Mouse (Mus musculus) cerebellum, adult 2 months (tissue): ENCODE data around the gene Rasgef1a. TPM values are rescaled to one million over a fixed set of nuclear protein-coding genes. Genes with fewer than 3 reads are reported as not detected.

Experiments used
- DNase-seq, 2 experiments: peaks; one replicate each; pipeline ENCODE4 v3.0.0; 2021
- H3K27ac ChIP-seq: fragments of 200-500 bp; 2 replicates; pipeline ENCODE4 v1.5.1; 2012; ENCODE audit warnings: low read length, control low read depth, inconsistent platforms; ENCODE audit not compliant: insufficient read depth
- H3K27me3 ChIP-seq: fragments of 200-500 bp; 2 replicates; pipeline ENCODE4 v1.6.1; 2012; ENCODE audit warnings: inconsistent platforms, mild to moderate bottlenecking, low read length, moderate library complexity; ENCODE audit not compliant: control insufficient read depth, insufficient read depth
- H3K4me1 ChIP-seq: fragments of 200-500 bp; 2 replicates; pipeline ENCODE4 v1.6.1; 2011; ENCODE audit warnings: low read length; ENCODE audit not compliant: control insufficient read depth, insufficient read depth
- H3K4me3 ChIP-seq: fragments of 200-500 bp; replicated peaks from 2 replicates; pipeline ENCODE3; 2011; ENCODE audit warnings: mild to moderate bottlenecking, low read depth, low read length, control low read depth; ENCODE audit not compliant: insufficient read depth
- CTCF ChIP-seq: fragments of 200-500 bp; IDR thresholded peaks from 2 replicates; pipeline ENCODE4 v1.5.1; 2011; ENCODE audit warnings: low read depth, mild to moderate bottlenecking, control low read depth, low read length, moderate library complexity, borderline replicate concordance; ENCODE audit not compliant: insufficient read depth
- POLR2A ChIP-seq: fragments of 200-500 bp; IDR thresholded peaks from 2 replicates; pipeline ENCODE4 v1.6.1; 2011; ENCODE audit warnings: low read length, control low read depth, borderline replicate concordance; ENCODE audit not compliant: insufficient read depth
- WGBS: fragments of 180-500 bp; shearing (Covaris S2); methylation state at CpG from one replicate; pipeline ENCODE4 v1.1.7; 2018; 5-methylcytosine and 5-hydroxymethylcytosine counted together
- polyA plus RNA-seq: library from polyadenylated mRNA; depleted of rRNA; stranded (reverse); fragments of >200 nt; gene quantifications from 2 replicates; pipeline ENCODE4 v1.2.3, GENCODE M21; 2012

The Rasgef1a gene
- polyA plus RNA-seq, 1 experiment: 59.8 TPM

DNA sequence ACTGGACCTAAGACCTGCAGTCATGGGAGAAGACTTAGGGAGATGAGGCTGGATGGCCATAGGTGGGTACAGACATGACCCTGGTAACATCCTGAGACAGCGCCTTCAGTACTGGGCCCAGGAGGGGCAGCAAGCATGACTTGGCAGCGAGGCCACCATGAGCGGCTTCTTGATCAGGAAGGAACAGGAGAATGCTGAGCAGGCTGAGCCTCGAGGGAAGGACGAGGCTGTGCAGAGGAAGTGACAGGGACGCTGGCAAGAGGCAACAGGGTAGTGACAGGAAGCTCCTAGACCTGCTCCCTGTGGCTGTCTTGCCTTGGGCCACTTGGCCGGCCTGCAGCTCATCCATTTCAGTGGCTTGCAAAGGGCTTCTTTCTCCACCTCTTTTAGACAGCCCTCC, 66.2 kb downstream of the Rasgef1a start:
- no peak overlapping the region for H3K27ac ChIP-seq
- 43% methylated on average over 7 of the region's 7 CpGs for WGBS

GRCm38 (mm10) chr6:118078751-118079150, 67.5 kb downstream of the Rasgef1a start:
- no peak overlapping the region for H3K4me3 ChIP-seq
- TF ChIP-seq POLR2A (no peak), CTCF (no peak)

More for the DNA sequence above, 66.2 kb downstream of the Rasgef1a start:
- Histone ChIP-seq H3K27me3 (no peaks in the 10 kb centered on the region), H3K4me3 (no peak overlapping the region), H3K4me1 (peaks cover 86% of the 10 kb centered on the region)
- TF ChIP-seq CTCF (no peak), POLR2A (no peak)
- no peak for DNase-seq

GRCm38 (mm10) chr6:118079292-118079691, 68.1 kb downstream of the Rasgef1a start:
- Histone ChIP-seq H3K4me3 (no peak overlapping the region), H3K27ac (no peak overlapping the region), H3K27me3 (no peaks in the 10 kb centered on the region), H3K4me1 (peaks cover 83% of the 10 kb centered on the region)
- TF ChIP-seq CTCF (no peak), POLR2A (no peak)
- WGBS: 75% methylated on average over 3 of the region's 3 CpGs
- DNase-seq: no peak

More at GRCm38 (mm10) chr6:118078751-118079150, 67.5 kb downstream of the Rasgef1a start:
- H3K27me3 ChIP-seq: no peaks in the 10 kb centered on the region
- no peak overlapping the region for H3K27ac ChIP-seq
- H3K4me1 ChIP-seq: peaks cover 86% of the 10 kb centered on the region
- DNase-seq: peak in 1 of 2 experiments; percentile 33
- WGBS: 59% methylated on average over 10 of the region's 10 CpGs

DNA sequence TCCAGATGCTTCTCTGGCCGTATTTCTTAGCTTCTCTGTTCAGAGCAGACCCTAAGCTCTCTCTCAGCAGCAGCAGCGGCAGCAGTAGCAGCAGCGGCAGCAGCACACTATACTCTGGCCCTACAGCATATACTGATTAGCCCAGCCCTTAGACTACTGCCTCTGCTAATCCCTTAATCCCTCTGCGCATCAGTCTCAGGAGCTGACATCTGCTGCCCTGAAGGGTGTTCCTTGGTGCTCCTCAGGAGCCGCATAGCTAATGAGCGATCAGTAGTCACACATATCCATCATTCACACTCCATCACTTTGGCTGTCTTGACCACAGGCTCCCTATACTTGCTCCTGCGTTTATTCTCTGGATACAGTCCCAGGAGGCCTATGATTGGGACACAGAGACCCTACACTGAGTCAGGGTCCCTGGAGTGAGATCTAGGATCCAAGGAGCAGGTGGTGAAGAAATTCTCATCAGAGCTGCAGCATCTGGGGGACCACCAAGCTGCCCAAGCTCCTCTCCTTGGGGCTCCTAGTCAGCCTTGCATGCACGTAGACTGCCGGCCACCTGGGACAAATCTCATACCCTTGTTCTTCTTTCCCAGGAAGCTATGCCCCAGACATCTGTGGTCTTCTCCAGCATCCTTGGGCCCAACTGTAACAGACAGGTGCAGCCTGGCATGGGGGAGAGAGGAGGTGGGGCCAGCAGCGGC, 68.7 kb downstream of the Rasgef1a start:
- peaks cover 83% of the 10 kb centered on the region for H3K4me1 ChIP-seq
- no peaks in the 10 kb centered on the region for H3K27me3 ChIP-seq
- DNase-seq: no peak
- H3K4me3 ChIP-seq: no peak overlapping the region
- TF ChIP-seq POLR2A (no peak), CTCF (no peak)
- no peak overlapping the region for H3K27ac ChIP-seq
- 59% methylated on average over 10 of the region's 10 CpGs for WGBS

- DNase-seq: no peak
- Histone ChIP-seq H3K4me1 (peaks cover 77% of the 10 kb centered on the region), H3K27me3 (no peaks in the 10 kb centered on the region), H3K27ac (no peak overlapping the region), H3K4me3 (no peak overlapping the region)
- WGBS: 95% methylated on average over 4 of the region's 4 CpGs
- TF ChIP-seq CTCF (no peak), POLR2A (no peak)
Measured at GRCm38 (mm10) chr6:118080711-118081110, 69.5 kb downstream of the Rasgef1a start.

GRCm38 (mm10) chr6:118082384-118082783, 71.1 kb downstream of the Rasgef1a start:
- WGBS: 9% methylated on average over 3 of the region's 3 CpGs
- H3K27ac ChIP-seq: no peak overlapping the region
- peak; percentile 24; the same call in 1 of the 2 replicates for TF ChIP-seq CTCF
- no peak for TF ChIP-seq POLR2A
- H3K27me3 ChIP-seq: no peaks in the 10 kb centered on the region
- H3K4me3 ChIP-seq: no peak overlapping the region
- peaks cover 61% of the 10 kb centered on the region for H3K4me1 ChIP-seq
- peak; percentile 46 to 48 for DNase-seq

DNA sequence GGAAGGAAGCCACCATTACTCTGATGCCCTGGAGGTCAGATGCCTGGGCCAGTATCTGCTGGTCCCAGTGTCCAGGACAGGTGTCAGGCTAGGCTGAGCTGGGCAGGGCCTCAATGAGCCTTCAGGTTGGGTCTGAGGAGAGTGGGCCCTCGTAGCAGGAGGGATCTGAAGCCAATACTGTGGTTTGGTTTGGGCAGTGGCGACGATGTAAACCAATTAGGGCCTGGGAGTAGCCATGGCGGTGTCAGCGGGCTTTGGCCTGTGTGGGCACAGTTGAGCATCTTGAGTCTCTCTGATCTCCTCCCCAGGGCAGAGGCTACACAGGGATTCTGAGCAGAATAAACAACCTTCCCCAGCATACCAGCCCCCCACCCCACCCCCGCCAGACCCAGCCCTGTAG, 72.4 kb downstream of the Rasgef1a start:
- DNase-seq: no peak
- TF ChIP-seq POLR2A (no peak), CTCF (no peak)
- Histone ChIP-seq H3K27me3 (no peaks in the 10 kb centered on the region), H3K4me1 (peaks cover 53% of the 10 kb centered on the region), H3K27ac (no peak overlapping the region), H3K4me3 (no peak overlapping the region)
- 78% methylated on average over 6 of the region's 6 CpGs for WGBS

DNA sequence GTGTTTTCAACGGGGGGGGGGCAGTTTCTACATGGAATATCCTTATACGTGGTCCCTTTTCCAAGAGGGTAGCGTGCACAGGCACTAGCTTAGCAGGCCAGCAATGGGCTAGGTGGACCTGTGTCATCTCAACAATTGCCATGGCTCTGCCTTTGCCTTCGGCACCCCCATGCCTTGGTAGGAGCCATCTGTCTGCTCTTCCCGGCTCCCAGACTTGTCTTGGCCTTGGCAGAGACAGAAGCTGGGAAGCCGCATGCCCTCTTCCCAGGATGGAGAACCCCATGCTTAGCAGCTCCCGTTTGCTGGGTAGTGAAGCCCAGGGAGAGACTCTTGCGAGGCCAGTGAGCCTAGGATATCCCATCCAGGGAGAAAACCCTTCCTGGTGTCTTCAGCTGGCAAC, 73.4 kb downstream of the Rasgef1a start:
- TF ChIP-seq POLR2A (no peak), CTCF (no peak)
- WGBS: 32% methylated on average over 8 of the region's 8 CpGs

More for the DNA sequence above, 73.4 kb downstream of the Rasgef1a start:
- H3K27me3 ChIP-seq: no peaks in the 10 kb centered on the region
- DNase-seq: peak; percentile 31 to 57
- H3K4me3 ChIP-seq: no peak overlapping the region
- no peak overlapping the region; the same call in 1 of the 2 replicates for H3K27ac ChIP-seq
- peaks cover 44% of the 10 kb centered on the region for H3K4me1 ChIP-seq
